Mouse (Mus musculus) layer of hippocampus, adult 9-10 months (tissue): ENCODE results near the gene Hist1h3c.
"Not testable (repeated sequence)": the region's sequence is repeated elsewhere in the genome, so short reads cannot be mapped to it uniquely, and the experiment has no call there.

Source experiments
- DNase-seq: peaks from one replicate; pipeline ENCODE4 v3.0.0; 2022; ENCODE audit warnings: low spot score

Gene Hist1h3c

DNA sequence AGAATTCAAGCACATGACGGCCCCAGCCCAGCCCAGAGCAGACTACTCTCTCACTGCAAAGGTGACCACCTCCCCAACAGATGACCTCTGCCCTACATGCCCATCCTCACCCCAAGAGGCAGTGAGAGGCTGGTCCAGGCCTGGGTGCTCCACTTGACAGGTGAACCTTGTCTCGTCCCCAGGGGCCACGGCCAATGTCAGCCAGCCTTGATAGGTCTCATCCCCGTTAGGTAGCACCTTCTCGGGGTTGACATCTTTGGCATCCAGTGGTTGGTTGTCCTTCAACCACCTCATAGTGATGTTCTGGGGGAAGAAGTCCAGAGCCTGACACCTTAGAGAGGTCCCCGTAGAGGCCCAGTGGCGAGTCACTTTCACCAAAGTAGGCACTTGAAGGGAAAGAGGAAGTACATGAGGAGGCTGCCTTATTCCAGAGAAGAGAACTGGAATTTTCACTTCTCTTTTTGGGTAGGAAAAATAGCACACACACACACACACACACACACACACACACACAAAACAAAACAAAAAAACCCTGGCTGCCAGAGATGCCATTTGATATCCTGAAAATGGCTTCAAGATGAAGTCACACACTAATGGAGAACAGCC, 39.5 kb downstream of the Hist1h3c start:
- DNase-seq, result no peak

GRCm38 (mm10) chr13:23702801-23703200, 42.6 kb downstream of the Hist1h3c start:
- DNase-seq, result not testable (repeated sequence)

GRCm38 (mm10) chr13:23702220-23702619, 43.2 kb downstream of the Hist1h3c start:
- DNase-seq, result no peak

DNA sequence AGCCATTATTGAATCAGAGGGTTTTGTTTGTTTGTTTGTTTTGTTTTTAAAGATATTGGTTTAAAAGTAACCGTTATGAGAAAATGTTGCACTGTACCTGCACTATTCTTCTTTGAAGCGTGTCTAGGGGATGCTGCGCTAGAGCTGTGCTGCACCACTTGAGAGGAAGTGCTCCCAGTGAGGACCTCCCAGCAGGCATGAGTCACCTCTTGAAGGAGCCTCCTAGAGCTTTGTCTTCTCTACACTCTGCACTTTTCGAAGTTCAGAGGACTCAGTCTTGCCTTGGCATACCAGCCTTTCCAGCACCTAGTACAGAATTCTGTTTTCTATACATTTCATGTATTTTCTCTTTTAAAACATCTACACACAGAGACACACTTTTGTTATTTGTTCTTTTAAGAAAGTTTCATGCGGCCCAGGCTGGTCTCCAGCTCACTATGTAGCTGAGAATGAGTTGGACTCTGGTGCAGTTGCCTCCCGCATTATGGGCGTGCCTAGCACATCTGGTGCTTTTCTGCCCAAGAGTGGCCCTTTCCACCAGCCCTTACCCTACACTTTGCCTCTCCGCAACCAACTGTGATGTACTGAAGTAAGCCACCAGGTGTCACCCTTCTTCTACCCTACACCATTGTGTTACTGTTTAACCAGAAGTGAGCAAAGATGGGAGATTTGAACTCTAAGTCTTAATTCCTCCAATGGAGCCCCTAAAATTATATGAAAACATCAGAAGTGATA, 44.4 kb downstream of the Hist1h3c start:
- peak; percentile 84 for DNase-seq

DNA sequence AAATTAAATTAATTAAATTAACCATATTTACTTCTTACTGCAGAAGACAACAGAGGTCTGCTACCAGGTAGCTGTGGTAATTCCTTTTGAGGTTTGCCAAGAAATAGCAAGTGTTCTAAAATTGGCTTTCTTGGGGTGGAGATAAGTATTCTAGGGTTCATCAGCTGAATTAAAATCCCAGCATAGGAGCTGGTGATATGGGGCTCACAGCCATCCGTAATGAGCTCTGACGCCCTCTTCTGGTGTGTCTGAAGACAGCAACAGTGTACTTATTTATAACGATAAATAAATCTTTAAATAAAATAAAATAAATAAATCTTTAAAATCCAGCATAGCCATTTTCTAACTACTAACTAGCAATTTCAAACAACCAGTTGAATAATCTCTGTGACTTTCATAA, 45.6 kb downstream of the Hist1h3c start:
- DNase-seq, result no peak

GRCm38 (mm10) chr13:23698996-23699395, 46.4 kb downstream of the Hist1h3c start:
- no peak for DNase-seq

DNA sequence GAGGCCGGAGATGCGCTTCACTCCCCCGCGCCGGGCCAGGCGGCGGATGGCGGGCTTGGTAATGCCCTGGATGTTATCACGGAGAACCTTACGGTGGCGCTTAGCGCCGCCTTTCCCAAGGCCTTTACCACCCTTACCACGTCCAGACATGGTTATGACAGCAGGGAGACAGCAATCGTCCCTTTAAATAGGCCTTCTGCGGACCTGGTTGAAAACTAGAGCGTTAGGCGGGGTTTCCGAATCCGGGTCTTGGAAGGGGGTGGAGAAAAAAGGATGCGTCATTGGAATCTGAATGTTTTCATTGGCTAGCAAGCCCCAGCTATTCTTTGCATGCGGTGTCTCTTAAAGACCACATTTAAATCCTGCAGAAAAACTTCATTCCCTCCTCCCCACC, 47.1 kb downstream of the Hist1h3c start, which contains the start of gene Hist1h4c:
Gene Hist1h4c, minus strand, starts transcription at position 155 of the 394 bp plus-strand sequence.
- DNase-seq, result peak; percentile 100

GRCm38 (mm10) chr13:23697491-23698299, 47.7 kb downstream of the Hist1h3c start:
- DNase-seq, result no peak

- DNase-seq, result no peak
Measured at GRCm38 (mm10) chr13:23696061-23696474, 49.3 kb downstream of the Hist1h3c start.

DNA sequence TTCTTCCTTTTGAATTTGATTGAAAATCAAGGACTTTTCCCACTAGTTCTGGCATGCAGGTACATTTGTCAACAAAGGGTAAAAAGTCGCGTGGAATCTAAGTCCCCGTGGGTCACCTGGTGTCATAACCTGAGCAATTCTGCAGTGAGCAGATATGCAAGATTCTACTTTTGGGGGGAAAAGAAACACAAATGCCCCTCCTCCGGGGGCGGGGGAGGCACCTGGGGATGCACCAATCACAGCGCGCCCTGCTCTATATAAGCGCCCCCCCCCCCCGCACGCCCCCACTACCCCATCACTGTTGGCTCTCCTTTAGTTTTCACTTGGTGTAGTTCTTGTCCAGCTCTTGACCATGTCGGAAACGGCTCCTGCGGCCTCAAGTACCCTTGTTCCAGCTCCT, 49.9 kb downstream of the Hist1h3c start, which contains the start of gene Hist1h1t:
Gene Hist1h1t, plus strand, starts transcription at position 301 of the 400 bp plus-strand sequence.
- no peak for DNase-seq
